Mouse (Mus musculus) T-helper 17 cell (primary cell): ENCODE measurements around the gene Bcas3.

Experiments
- in situ Hi-C, 2 experiments: fragments of 300-600 bp; cut with MboI, MseI; formaldehyde crosslinking; loops; 1 replicate in 1 of 2; 2 replicates in 1 of 2; pipeline ENCODE4 v1.15.1; 2025; ENCODE audit warnings: high pct_unique_total_duplicates in 2 of 2

Bcas3 gene

GRCm38 (mm10) chr11:85838424-85839257, 485.7 kb downstream of the Bcas3 start:
- in situ Hi-C loops = loop anchor here in 1 of 2 experiments (5.0 kb wide), 1 partner anchor 1311 kb away; the partner anchor contains the start of gene Lhx1

- in situ Hi-C loops = loop anchor here in 1 of 2 experiments (5.0 to 10.0 kb wide), 2 partner anchors 335 to 1312 kb away; partner anchors contain the start of gene Lhx1
Measured at GRCm38 (mm10) chr11:85839258-85840030, 486.5 kb downstream of the Bcas3 start.

GRCm38 (mm10) chr11:85840031-85840802, 487.2 kb downstream of the Bcas3 start:
- in situ Hi-C loops = loop anchor here in 1 of 2 experiments (10.0 kb wide), 1 partner anchor 335 kb away; no protein-coding TSS in a partner anchor

GRCm38 (mm10) chr11:85840803-85841145, 487.8 kb downstream of the Bcas3 start:
- in situ Hi-C loops = loop anchor here in 1 of 2 experiments (10.0 kb wide), 1 partner anchor 334 kb away; no protein-coding TSS in a partner anchor

- in situ Hi-C loops = loop anchor here in 1 of 2 experiments (10.0 kb wide), 1 partner anchor 334 kb away; no protein-coding TSS in a partner anchor
Measured at GRCm38 (mm10) chr11:85841211-85841681, 488.3 kb downstream of the Bcas3 start.

- in situ Hi-C loops = loop anchor here in 1 of 2 experiments (10.0 kb wide), 1 partner anchor 333 kb away; no protein-coding TSS in a partner anchor
Measured at GRCm38 (mm10) chr11:85841980-85842379, 489.0 kb downstream of the Bcas3 start.

GRCm38 (mm10) chr11:85842596-85843346, 489.8 kb downstream of the Bcas3 start:
- in situ Hi-C loops = loop anchor here in 1 of 2 experiments (10.0 kb wide), 1 partner anchor 332 kb away; no protein-coding TSS in a partner anchor

- in situ Hi-C loops = loop anchor here in 1 of 2 experiments (10.0 kb wide), 1 partner anchor 331 kb away; no protein-coding TSS in a partner anchor
Measured at GRCm38 (mm10) chr11:85843347-85843692, 490.4 kb downstream of the Bcas3 start.

GRCm38 (mm10) chr11:85844144-85844965, 491.4 kb downstream of the Bcas3 start:
- in situ Hi-C loops = loop anchor here in 1 of 2 experiments (10.0 kb wide), 1 partner anchor 330 kb away; no protein-coding TSS in a partner anchor

- in situ Hi-C loops = loop anchor here in 1 of 2 experiments (10.0 kb wide), 1 partner anchor 330 kb away; no protein-coding TSS in a partner anchor
Measured at GRCm38 (mm10) chr11:85844971-85845370, 492.0 kb downstream of the Bcas3 start.

- in situ Hi-C loops = loop anchor here in 1 of 2 experiments (10.0 kb wide), 1 partner anchor 329 kb away; no protein-coding TSS in a partner anchor
Measured at GRCm38 (mm10) chr11:85845921-85846320, 493.0 kb downstream of the Bcas3 start.

- in situ Hi-C loops = loop anchor here in 1 of 2 experiments (10.0 kb wide), 1 partner anchor 328 kb away; no protein-coding TSS in a partner anchor
Measured at GRCm38 (mm10) chr11:85846509-85846908, 493.5 kb downstream of the Bcas3 start.

- in situ Hi-C loops = loop anchor here in 1 of 2 experiments (10.0 kb wide), 1 partner anchor 326 kb away; no protein-coding TSS in a partner anchor
Measured at GRCm38 (mm10) chr11:85849037-85849436, 496.1 kb downstream of the Bcas3 start.

GRCm38 (mm10) chr11:85850233-85850632, 497.3 kb downstream of the Bcas3 start, which contains the start of gene Gm11444:
TSS of gene Gm11444 (minus strand) at chr11:85850333.
- in situ Hi-C loops = loop anchor here (5.0 to 10.0 kb wide), 4 partner anchors 122 to 602 kb away; no protein-coding TSS in a partner anchor

- in situ Hi-C loops = loop anchor here (5.0 to 10.0 kb wide), 4 partner anchors 122 to 602 kb away; no protein-coding TSS in a partner anchor
Measured at GRCm38 (mm10) chr11:85850758-85851157, 497.8 kb downstream of the Bcas3 start.

- in situ Hi-C loops = loop anchor here in 1 of 2 experiments (10.0 kb wide), 1 partner anchor 317 kb away; no protein-coding TSS in a partner anchor
Measured at GRCm38 (mm10) chr11:85857997-85858698, 505.2 kb downstream of the Bcas3 start.

GRCm38 (mm10) chr11:85864363-85864762, 511.4 kb downstream of the Bcas3 start:
- in situ Hi-C loops = no loop called here
